Mouse (Mus musculus) adrenal gland, adult 18-20 months (tissue): ENCODE measurements around the gene Wdr77. TPM values are rescaled to one million over a fixed set of nuclear protein-coding genes. Genes with fewer than 3 reads are reported as not detected.

Experiments used
- total RNA-seq, 2 experiments: library from RNA; stranded (reverse); gene quantifications; 1 replicate in 1 of 2; 2 replicates in 1 of 2; pipeline ENCODE4 v1.2.3; 2021

The Wdr77 gene
- total RNA-seq, 2 experiments from 2014 or later = 44.0 to 66.5 TPM

Other genes with a start within 250 kb of the Wdr77 start
- gene Rap1a, start 158.0 kb upstream of the Wdr77 start, total RNA-seq = 100 to 1,000 TPM; 135 to 179 TPM
- gene Adora3, start 88.5 kb upstream of the Wdr77 start, total RNA-seq = under 1 TPM; 0.33 to 0.80 TPM
- not detected for gene Tmigd3, start 88.5 kb upstream of the Wdr77 start, total RNA-seq
- gene I830077J02Rik, start 26.7 kb upstream of the Wdr77 start, total RNA-seq = 1 to 10 TPM; 1.0 to 1.2 TPM
- 100 to 1,000 TPM; 342 to 391 TPM for gene Atp5f1, start 730 bp downstream of the Wdr77 start, total RNA-seq
- gene Ovgp1, start 14.3 kb downstream of the Wdr77 start, total RNA-seq = under 1 TPM; 0.48 to 0.93 TPM
- not detected for gene Pifo, start 55.3 kb downstream of the Wdr77 start, total RNA-seq
- gene Chil5, start 73.4 kb downstream of the Wdr77 start, total RNA-seq = not detected
- gene Chia1, start 153.9 kb downstream of the Wdr77 start, total RNA-seq = not detected
- gene Chil3, start 208.2 kb downstream of the Wdr77 start, total RNA-seq = under 1 TPM; 0.26 to 0.83 TPM